Mouse (Mus musculus): ENCODE data around the gene Ostc.

Gene Ostc

DNA sequence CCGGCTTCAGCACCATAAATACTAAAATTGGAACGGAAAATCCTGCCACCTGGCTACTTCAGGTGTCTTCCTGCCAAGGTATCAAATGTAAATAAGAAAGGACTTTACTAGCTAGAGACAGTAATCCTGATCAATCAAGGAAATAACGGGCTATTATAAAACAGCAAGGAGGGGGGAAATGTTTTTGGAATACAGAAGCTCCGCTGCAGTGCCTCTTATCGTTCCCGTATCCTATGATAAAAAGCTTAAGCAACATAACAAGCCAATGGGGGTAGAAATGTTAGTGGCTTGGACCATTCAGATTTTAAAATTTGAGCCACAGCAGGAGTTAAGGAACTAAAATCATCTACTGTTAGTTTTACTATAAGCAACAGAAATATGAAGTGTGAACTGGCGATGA, 859 bp upstream of the Ostc start:
- no peak for DNase-seq (ENCODE audit: low spot score)

- DNase-seq (ENCODE audit: low spot score), result no peak
Measured at GRCm38 (mm10) chr3:130708529-130708928, 715 bp downstream of the Ostc start.

DNA sequence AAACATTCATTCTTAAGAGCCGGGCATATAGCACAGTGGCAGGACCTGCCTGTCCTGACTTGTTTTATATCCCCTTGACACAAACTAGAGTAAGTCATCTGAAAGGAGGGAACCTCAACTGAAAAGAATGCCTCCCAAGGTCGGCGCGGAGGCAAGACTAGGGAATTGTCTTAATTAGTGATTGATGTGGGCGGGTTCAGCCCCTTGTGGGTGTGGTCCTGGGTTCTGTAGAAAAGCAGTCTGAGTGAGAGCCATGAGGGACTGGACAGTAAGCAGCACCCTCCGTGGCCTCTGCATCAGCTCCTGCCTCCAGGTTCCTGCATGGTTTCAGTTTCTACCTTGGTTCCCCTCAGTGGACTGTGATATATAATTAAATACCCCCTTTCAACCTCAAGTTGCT, 7.0 kb downstream of the Ostc start:
- no peak for DNase-seq (ENCODE audit: low spot score)

- DNase-seq (ENCODE audit: low spot score), result no peak
Measured at GRCm38 (mm10) chr3:130697622-130698021, 11.6 kb downstream of the Ostc start.

GRCm38 (mm10) chr3:130694705-130695104, 14.5 kb downstream of the Ostc start:
- DNase-seq (ENCODE audit: low spot score), result no peak

DNA sequence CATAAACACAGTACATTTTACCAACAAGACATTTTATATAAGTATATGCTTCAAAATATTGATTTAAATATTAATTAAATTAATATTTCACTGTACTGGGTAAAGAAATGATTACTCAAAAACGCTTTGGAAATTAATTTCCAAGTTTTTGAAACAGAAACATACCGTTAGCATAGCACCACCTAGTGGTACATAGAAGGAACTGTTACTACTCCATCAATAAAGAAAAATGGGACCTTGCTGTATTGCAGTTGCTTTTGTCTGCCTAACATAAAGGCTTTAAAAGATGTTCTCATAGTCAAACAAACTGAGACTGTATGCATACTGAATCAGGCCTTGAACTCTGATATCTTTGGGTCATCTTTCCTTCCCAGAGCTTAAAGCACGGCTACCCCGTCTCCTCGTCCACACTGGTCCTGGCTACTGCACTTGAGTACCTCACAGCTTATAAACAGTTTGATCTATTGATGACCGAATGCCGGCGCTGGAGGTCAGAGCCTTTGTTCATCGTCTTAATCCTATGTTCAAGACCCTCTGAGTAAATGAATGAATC, 15.1 kb downstream of the Ostc start:
- DNase-seq (ENCODE audit: low spot score), result peak; percentile 60

DNA sequence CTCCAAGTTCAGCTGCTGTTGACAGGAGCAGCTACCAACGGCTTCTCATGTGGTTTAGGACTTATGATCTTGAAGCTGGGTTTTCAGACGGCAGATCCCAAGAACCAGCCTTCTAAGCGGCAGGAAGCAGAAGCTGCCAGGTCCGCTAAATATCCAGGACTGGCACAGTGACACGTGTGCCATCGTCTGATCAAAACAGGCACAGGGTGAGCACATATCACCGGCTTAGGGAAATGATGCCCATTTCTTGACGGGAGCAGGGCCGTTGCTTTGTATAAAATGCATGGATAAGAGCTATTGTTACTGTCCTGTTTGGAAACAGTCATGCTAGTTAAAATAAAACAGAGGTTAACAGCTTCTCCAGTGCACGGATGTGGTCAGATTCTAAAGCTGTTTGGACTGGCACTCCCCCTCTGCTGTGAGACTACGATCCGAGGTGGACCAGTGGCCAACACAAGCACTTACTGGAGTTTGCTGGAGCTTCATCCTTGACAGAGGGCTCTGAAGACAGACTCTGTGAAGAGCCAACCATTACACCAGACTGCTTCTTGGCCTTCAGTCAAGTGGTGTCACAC, 17.6 kb downstream of the Ostc start:
- no peak for DNase-seq (ENCODE audit: low spot score)

DNA sequence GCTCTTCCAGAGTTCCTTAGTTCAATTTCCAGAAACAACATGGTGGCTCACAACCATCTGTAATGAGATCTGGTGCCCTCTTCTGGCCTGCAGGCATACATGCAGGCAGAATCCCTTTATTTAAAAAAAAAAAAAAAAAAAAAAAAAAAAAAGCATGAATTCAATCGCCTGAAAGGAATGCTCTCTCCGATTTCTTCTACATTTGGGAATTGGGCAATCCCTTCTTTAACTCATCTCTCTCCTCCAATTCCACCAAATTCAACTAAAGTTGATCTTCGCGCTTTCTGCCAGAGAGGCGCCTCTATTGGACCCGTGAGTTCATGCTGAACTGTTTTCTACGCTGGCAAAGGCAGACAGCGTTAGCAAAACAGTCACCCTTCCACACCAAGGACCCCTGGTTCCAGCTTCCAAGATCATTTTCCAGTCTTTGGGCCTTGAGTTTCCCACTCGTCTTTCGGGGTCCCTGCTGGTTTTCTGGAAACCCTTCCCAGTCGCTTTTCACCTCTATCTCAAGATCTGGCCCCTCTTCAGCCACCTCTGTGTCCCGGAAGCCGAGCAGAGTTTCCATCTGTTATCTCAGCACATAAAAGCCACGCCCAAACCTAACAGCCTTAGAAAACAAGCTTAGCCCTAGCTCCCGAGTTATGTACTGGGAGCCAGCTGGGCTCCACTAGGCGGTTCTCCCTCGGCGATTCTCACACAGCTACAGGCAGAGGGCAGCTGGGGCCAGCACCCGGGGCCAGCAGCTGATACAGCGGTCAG, 18.2 kb downstream of the Ostc start:
- DNase-seq (ENCODE audit: low spot score), result peak; percentile 54

- peak; percentile 63 for DNase-seq (ENCODE audit: low spot score)
Measured at GRCm38 (mm10) chr3:130689630-130690029, 19.6 kb downstream of the Ostc start.

- DNase-seq (ENCODE audit: low spot score), result no peak
Measured at GRCm38 (mm10) chr3:130687051-130687450, 22.2 kb downstream of the Ostc start.

GRCm38 (mm10) chr3:130685014-130685366, 24.3 kb downstream of the Ostc start:
- no peak for DNase-seq (ENCODE audit: low spot score)

GRCm38 (mm10) chr3:130684276-130685013, 24.8 kb downstream of the Ostc start:
- DNase-seq (ENCODE audit: low spot score), result no peak

GRCm38 (mm10) chr3:130683836-130684235, 25.4 kb downstream of the Ostc start:
- no peak for DNase-seq (ENCODE audit: low spot score)

DNA sequence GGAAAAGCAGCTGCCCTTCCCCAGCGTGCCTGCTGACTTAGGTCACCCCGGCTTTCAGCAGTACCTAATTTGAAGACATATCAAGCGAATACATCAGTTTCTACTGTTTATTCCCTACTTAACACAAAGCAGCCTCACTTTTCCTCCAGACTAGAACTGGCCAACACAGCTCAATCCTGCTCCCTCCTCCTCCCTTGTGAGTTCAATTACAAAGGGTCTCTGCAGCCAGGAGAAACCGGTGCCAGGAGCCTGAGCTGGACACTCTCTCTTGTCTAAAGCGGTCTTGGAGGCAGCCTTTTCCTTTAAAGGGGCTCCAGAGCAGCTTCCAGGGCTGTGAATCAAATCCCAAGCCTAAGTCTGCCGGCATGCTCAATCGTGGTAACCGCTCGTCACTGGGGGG, 27.1 kb downstream of the Ostc start:
- no peak for DNase-seq (ENCODE audit: low spot score)

DNA sequence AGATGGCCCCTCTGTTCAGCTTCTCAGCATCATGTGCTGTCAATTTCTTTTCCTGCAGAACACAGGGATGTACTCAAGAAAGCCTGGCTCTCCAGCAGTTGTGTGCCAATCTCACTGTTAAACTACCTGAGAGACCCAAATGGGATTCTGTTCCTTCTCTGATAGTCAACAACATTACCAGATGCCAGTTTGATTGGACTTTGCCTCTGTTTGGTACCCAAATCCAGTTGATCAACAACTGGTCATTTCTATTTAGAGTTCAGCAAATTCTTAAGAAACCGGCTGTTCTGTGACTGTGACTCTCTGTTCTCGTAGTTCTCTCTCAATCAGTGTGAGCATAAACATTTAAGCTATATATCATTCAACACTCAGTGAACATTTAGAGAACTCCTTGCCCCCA, 28.0 kb downstream of the Ostc start:
- DNase-seq (ENCODE audit: low spot score), result no peak

- DNase-seq (ENCODE audit: low spot score), result no peak
Measured at GRCm38 (mm10) chr3:130677671-130678460, 31.4 kb downstream of the Ostc start.

DNA sequence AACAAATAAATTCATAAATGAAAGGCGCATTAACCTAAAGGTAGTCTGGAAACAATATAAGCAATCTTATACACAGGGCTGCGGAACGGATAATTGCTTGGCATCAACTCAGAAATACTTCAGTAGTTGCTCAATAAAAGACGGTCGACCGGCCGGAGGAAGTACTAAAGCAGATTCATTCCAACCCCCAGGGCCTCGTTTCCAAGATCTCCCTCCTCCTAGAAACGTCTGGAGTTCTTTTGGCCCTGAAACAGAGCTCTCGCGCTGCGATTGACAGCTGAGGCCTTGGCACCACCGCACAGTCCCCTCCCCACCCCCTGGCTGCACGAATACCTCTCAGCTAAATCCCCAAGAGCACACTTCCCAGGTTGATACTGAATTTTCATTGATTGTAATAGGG, 38.0 kb downstream of the Ostc start:
- no peak for DNase-seq (ENCODE audit: low spot score)

DNA sequence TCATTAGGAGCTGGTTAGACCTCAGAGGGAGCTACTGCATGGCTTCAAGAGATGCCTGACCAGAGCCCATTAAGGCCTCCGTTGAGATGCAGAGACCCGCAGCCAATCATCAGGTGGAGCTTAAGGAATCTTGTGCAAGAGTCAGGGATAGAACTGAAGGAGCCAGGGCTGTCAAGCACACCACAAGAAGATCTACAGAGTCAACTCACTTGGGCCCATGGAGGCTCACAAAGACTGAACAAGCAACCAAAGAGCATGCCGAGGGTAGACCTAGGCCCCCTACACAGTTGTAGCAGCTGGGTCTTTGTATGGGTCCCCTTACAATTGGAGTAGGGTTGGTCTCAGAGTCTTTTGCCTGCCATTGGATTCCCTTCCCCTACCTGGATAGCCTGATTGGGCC, 46.7 kb downstream of the Ostc start:
- DNase-seq (ENCODE audit: low spot score), result no peak

DNA sequence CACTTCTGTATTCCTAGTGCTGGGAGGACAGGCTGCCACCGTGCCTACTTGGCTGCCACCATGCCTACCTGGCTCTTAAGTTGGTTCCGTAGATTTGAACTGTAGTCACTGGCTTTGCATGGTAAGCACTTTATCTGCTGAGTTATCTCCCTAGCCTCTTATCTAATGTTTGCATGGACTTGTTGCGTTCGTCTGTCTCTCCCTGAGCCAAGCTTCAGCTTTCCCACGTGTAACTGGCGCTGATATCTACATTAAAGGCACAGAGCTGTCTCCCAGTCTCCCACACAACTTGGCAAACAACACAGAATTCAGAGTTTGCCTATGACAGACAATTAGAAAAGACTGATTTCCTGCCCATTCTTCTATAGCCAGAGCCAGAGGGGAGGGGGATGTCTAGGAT, 48.6 kb downstream of the Ostc start:
- no peak for DNase-seq (ENCODE audit: low spot score)

DNA sequence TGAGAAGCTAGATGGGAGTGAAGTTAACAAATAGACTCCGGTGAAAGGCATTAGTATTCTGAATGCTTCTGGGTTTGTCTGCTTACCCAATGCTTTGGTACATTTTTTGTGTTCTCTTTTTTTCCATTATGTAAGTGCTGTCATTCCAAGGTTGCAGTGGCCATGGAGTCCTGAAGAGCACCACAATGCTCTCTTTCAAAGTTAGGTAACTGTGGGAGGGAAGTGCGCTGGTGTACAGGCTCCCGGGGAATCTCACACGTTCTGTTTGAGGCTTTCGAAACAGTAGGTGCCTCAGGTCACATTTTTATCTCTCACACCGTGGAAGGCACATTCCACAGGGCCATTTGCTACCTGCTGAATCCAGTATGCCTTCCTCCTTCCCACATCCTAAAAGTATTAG, 59.7 kb downstream of the Ostc start:
- no peak for DNase-seq (ENCODE audit: low spot score)

GRCm38 (mm10) chr3:130646110-130646810, 63.0 kb downstream of the Ostc start:
- DNase-seq (ENCODE audit: low spot score), result no peak

All from MN1 (cell line).